Comparison of ENCODE assay signal across 13 mouse cellular contexts in the genomic region with DNA sequence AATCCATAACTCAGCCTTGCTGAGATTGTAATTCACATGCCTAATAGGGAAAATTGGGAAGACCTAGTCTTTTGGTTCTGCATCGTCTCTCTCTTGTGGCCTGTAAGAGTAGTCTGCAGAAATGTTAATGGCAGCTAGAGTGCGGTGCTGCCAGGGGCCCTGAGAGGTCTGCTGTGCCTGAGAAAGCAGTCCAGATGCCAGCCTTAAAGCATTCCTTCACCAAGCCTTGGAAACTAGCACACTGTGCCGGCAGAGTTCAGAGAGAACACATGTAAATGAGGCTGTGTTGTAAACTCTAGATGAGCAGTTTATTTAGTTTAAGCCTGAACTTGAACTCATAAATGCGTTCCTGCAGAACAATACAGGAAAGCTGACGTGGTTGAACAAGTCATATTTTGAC.
A peak's percentile ranks its signal among the peaks of the same experiment; 100 is the strongest.
DNase-seq lines count a peak whose midpoint lies in the region; ATAC-seq and TF ChIP-seq lines count a peak whose summit lies in the region.
"Had no signal": no experiment of that assay in that cellular context is flagged by ENCODE, and none has a peak within 500 bp of the region (broad histone marks: within the 10 kb centered on the region; RNA-seq: fewer than 3 reads in every experiment).

No protein-coding gene starts in this region.

- H3K9me3 ChIP-seq in kidney, postnatal 0 days (replicated peaks; ENCODE audit: low read length), result no peaks in the 10 kb centered on the region
- no peaks in the 10 kb centered on the region for H3K9me3 ChIP-seq in forebrain, embryonic 13.5 days (replicated peaks)
- no peaks in the 10 kb centered on the region for H3K9me3 ChIP-seq in limb, embryonic 10.5 days (replicated peaks)
- H3K9me3 ChIP-seq in neural tube, embryonic 15.5 days (replicated peaks), result no peaks in the 10 kb centered on the region
- H3K9me3 ChIP-seq: liver, embryonic 15.5 days had no signal

- H3K36me3 ChIP-seq in kidney, postnatal 0 days (ENCODE audit: insufficient read depth, low read length), result no peaks in the 10 kb centered on the region
- peaks cover 16% of the 10 kb centered on the region; the same call in 1 of the 2 replicates for H3K36me3 ChIP-seq in forebrain, embryonic 13.5 days (ENCODE audit: poor library complexity, severe bottlenecking)
- H3K36me3 ChIP-seq in limb, embryonic 10.5 days, result no peaks in the 10 kb centered on the region
- H3K36me3 ChIP-seq in neural tube, embryonic 15.5 days, result no peaks in the 10 kb centered on the region
- H3K36me3 ChIP-seq: liver, embryonic 15.5 days had no signal

- intact Hi-C loops in left cerebral cortex, postnatal 36 days (cut with DNase I), result no loop called here

- 69% methylated on average over 5 of the region's 5 CpGs for WGBS in kidney, postnatal 0 days
- 19% methylated on average over 5 of the region's 5 CpGs for WGBS in forebrain, embryonic 13.5 days
- 74% methylated on average over 5 of the region's 5 CpGs for WGBS in limb, embryonic 10.5 days
- WGBS in neural tube, embryonic 15.5 days, result 21% methylated on average over 5 of the region's 5 CpGs

- 0 out of 2 replicates have a peak, but pooled peaks have one; percentile 2 for TF ChIP-seq CTCF in kidney, postnatal 0 days (IDR thresholded peaks at IDR 0.05; ENCODE audit: low read depth)

- H3K27me3 ChIP-seq in kidney, postnatal 0 days (ENCODE audit: insufficient read depth, low read length), result no peaks in the 10 kb centered on the region
- no peaks in the 10 kb centered on the region for H3K27me3 ChIP-seq in forebrain, embryonic 13.5 days
- H3K27me3 ChIP-seq in limb, embryonic 10.5 days (ENCODE audit: low read depth, poor library complexity, severe bottlenecking), result peaks cover 2% of the 10 kb centered on the region
- no peaks in the 10 kb centered on the region for H3K27me3 ChIP-seq in neural tube, embryonic 15.5 days (replicated peaks)
- H3K27me3 ChIP-seq: liver, embryonic 15.5 days had no signal

- no peak overlapping the region for H3K4me3 ChIP-seq in kidney, postnatal 0 days (replicated peaks; ENCODE audit: low read depth, low read length)
- H3K4me3 ChIP-seq in forebrain, embryonic 13.5 days, result no peak overlapping the region
- no peak overlapping the region for H3K4me3 ChIP-seq in limb, embryonic 10.5 days
- H3K4me3 ChIP-seq in neural tube, embryonic 15.5 days (replicated peaks), result no peak overlapping the region
- H3K4me3 ChIP-seq: liver, embryonic 15.5 days; myocyte had no signal

- no peak for DNase-seq in kidney, postnatal 0 days (ENCODE audit: low spot score)
- no peak for DNase-seq in kidney, adult 9 months
- no peak for DNase-seq in limb, embryonic 10.5 days (ENCODE audit: low spot score)
- no peak for DNase-seq in left cerebral cortex, postnatal 36 days (ENCODE audit: low spot score in 2 of 2)
- no peak for DNase-seq in kidney, adult 8-10 months
- DNase-seq: cerebellum, adult 11-12 months; gastrocnemius, postnatal 36 days; lung, postnatal 4 days had no signal

- H3K27ac ChIP-seq in kidney, postnatal 0 days, result no peak overlapping the region
- H3K27ac ChIP-seq in forebrain, embryonic 13.5 days, result peak overlapping the region; percentile 55
- 0 out of 2 replicates have a peak overlapping the region, but pooled peaks have one; percentile 5 for H3K27ac ChIP-seq in limb, embryonic 10.5 days
- peak overlapping the region; percentile 29; the same call in 1 of the 2 replicates for H3K27ac ChIP-seq in neural tube, embryonic 15.5 days (replicated peaks)
- H3K27ac ChIP-seq: liver, embryonic 15.5 days had no signal

- no peak for ATAC-seq in kidney, postnatal 0 days (replicated peaks; ENCODE audit: low FRiP score, low read depth)
- ATAC-seq in forebrain, embryonic 13.5 days, result peak; percentile 50
- ATAC-seq in neural tube, embryonic 15.5 days (ENCODE audit: low FRiP score), result peak; percentile 56; the same call in 1 of the 2 replicates
- ATAC-seq: intestine, embryonic 16.5 days had no signal

- H3K9ac ChIP-seq in kidney, postnatal 0 days (ENCODE audit: low read depth, low read length), result no peak overlapping the region
- no peak overlapping the region for H3K9ac ChIP-seq in forebrain, embryonic 13.5 days
- no peak overlapping the region for H3K9ac ChIP-seq in neural tube, embryonic 15.5 days (replicated peaks)
- H3K9ac ChIP-seq: liver, embryonic 15.5 days had no signal

- no peak overlapping the region for H3K4me2 ChIP-seq in kidney, postnatal 0 days (ENCODE audit: low read length)
- H3K4me2 ChIP-seq in forebrain, embryonic 13.5 days, result no peak overlapping the region
- no peak overlapping the region for H3K4me2 ChIP-seq in neural tube, embryonic 15.5 days
- H3K4me2 ChIP-seq: liver, embryonic 15.5 days had no signal

- 0 out of 2 replicates have a peak, but pooled peaks cover 3% of the 10 kb centered on the region for H3K4me1 ChIP-seq in kidney, postnatal 0 days (replicated peaks; ENCODE audit: insufficient read depth, low read length)
- H3K4me1 ChIP-seq in forebrain, embryonic 13.5 days, result peaks cover 64% of the 10 kb centered on the region
- H3K4me1 ChIP-seq in limb, embryonic 10.5 days, result peaks cover 61% of the 10 kb centered on the region
- peaks cover 33% of the 10 kb centered on the region for H3K4me1 ChIP-seq in neural tube, embryonic 15.5 days
